Mouse (Mus musculus) thymus, adult 2 months (tissue): ENCODE data around the gene Gm38119.

Experiments used
- CTCF ChIP-seq: fragments of 200-500 bp; IDR thresholded peaks from 2 replicates; pipeline ENCODE4 v1.5.1; 2012; ENCODE audit warnings: mild to moderate bottlenecking, control low read depth, low read length, moderate library complexity, borderline replicate concordance; ENCODE audit not compliant: control insufficient read depth, poor library complexity, insufficient read depth; ENCODE audit errors: extremely low read depth
- POLR2A ChIP-seq: fragments of 200-500 bp; IDR thresholded peaks from 2 replicates; pipeline ENCODE4 v1.6.1; 2012; ENCODE audit warnings: mild to moderate bottlenecking, low read length, control low read depth, moderate library complexity; ENCODE audit not compliant: control insufficient read depth, poor library complexity, insufficient read depth; ENCODE audit errors: extremely low read depth

DNA sequence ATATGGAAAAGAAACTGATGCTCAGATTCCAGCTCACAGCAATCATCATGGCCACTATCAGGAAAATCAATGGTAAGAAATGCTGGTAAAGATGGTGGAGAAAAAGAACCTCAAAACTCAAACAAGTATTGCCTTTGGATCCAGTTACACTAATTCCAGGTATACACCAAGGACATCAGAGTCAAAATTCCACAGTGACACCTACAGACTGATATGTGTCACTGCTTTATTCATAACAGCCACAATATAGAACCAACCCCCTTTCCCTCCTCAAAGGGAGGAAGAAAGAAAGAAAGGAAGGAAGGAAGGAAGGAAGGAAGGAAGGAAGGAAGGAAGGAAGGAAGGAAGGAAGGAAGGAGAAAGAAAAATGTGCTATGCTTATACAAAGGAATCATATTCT lies 23.8 kb downstream of the Gm38119 start:
- no peak for TF ChIP-seq CTCF
- no peak for TF ChIP-seq POLR2A
